ENCODE assay signal across 9 mouse cellular contexts in genomic region chr9:98497157-98497556, GRCm38 (mm10). TPM values are rescaled to one million over a fixed set of nuclear protein-coding genes. Genes with fewer than 3 reads are reported as not detected.
DNase-seq lines count a peak whose midpoint lies in the region; ATAC-seq lines count a peak whose summit lies in the region.
"Had no signal": no experiment of that assay in that cellular context is flagged by ENCODE, and none has a peak within 500 bp of the region (broad histone marks: within the 10 kb centered on the region; RNA-seq: fewer than 3 reads in every experiment).

No protein-coding gene starts in this region.

- 46% methylated on average over 7 of the region's 7 CpGs for WGBS in heart, embryonic 11.5 days (ENCODE audit: insufficient replicate concordance)
- WGBS in forebrain, embryonic 11.5 days, result 66% methylated on average over 7 of the region's 7 CpGs

- intact Hi-C loops in left cerebral cortex, postnatal 14 days (cut with DNase I), result no loop called here

- H3K27me3 ChIP-seq in heart, embryonic 11.5 days (ENCODE audit: control insufficient read depth, insufficient read depth, low read length), result no peaks in the 10 kb centered on the region
- no peaks in the 10 kb centered on the region for H3K27me3 ChIP-seq in forebrain, embryonic 11.5 days (ENCODE audit: control insufficient read depth, insufficient read depth, low read length)

- H3K4me2 ChIP-seq in heart, embryonic 11.5 days, result no peak overlapping the region
- no peak overlapping the region for H3K4me2 ChIP-seq in forebrain, embryonic 11.5 days (ENCODE audit: low read depth, low read length, severe bottlenecking)

- DNase-seq in heart, adult 11 months, result peak; percentile 96
- DNase-seq in embryo, embryonic 11 days, result peak; percentile 68
- DNase-seq in kidney, adult 11 months, result peak; percentile 49
- DNase-seq in mesoderm, embryonic 11.5 days (ENCODE audit: low read depth, low spot score), result peak; percentile 78
- DNase-seq in left cerebral cortex, postnatal 14 days (ENCODE audit: low spot score in 2 of 2), result no peak
- DNase-seq in right cerebral cortex, adult 2 months (ENCODE audit: low spot score in 2 of 2), result no peak
- no peak for DNase-seq in forebrain, embryonic 11.5 days (ENCODE audit: low spot score)

- H3K9ac ChIP-seq in heart, embryonic 11.5 days (ENCODE audit: low read depth, low read length), result no peak overlapping the region
- no peak overlapping the region for H3K9ac ChIP-seq in forebrain, embryonic 11.5 days (ENCODE audit: low read length)

- no peak overlapping the region for H3K27ac ChIP-seq in heart, embryonic 11.5 days (ENCODE audit: low read depth, low read length)
- H3K27ac ChIP-seq in forebrain, embryonic 11.5 days (ENCODE audit: low read depth, low read length), result no peak overlapping the region

- H3K36me3 ChIP-seq in heart, embryonic 11.5 days (ENCODE audit: control insufficient read depth, insufficient read depth, low read length), result no peaks in the 10 kb centered on the region
- H3K36me3 ChIP-seq in forebrain, embryonic 11.5 days (ENCODE audit: control insufficient read depth, insufficient read depth, low read length), result no peaks in the 10 kb centered on the region

- peaks cover 12% of the 10 kb centered on the region; the same call in 1 of the 2 replicates for H3K4me1 ChIP-seq in heart, embryonic 11.5 days (ENCODE audit: control insufficient read depth, insufficient read depth, low read length)
- no peaks in the 10 kb centered on the region for H3K4me1 ChIP-seq in forebrain, embryonic 11.5 days (replicated peaks; ENCODE audit: control insufficient read depth, insufficient read depth, low read length)

- H3K4me3 ChIP-seq in heart, embryonic 11.5 days (ENCODE audit: low read depth, low read length), result no peak overlapping the region
- H3K4me3 ChIP-seq in forebrain, embryonic 11.5 days (ENCODE audit: low read depth, low read length), result no peak overlapping the region

- no peak for ATAC-seq in heart, embryonic 11.5 days (replicated peaks; ENCODE audit: insufficient number of reproducible peaks, low FRiP score, low TSS enrichment)
- ATAC-seq in forebrain, embryonic 11.5 days (replicated peaks; ENCODE audit: low FRiP score), result no peak

- H3K9me3 ChIP-seq in heart, embryonic 11.5 days (replicated peaks; ENCODE audit: control insufficient read depth, low read length), result no peaks in the 10 kb centered on the region
- no peaks in the 10 kb centered on the region for H3K9me3 ChIP-seq in forebrain, embryonic 11.5 days (ENCODE audit: control insufficient read depth, low read length)

RNA-seq across cellular contexts. Expression of gene Rbp2, which starts 11.2 kb away (rescaled TPM):
- polyA plus RNA-seq in heart, embryonic 11.5 days (2014; fragmentation: Nextera tagmentation; extraction: Ambion mirVana), result 0.27 and 1.1 TPM in 2 replicates
- not detected for total RNA-seq in left cerebral cortex, postnatal 14 days (2021)
- polyA plus RNA-seq in forebrain, embryonic 11.5 days (2014; fragmentation: Nextera tagmentation; extraction: Ambion mirVana), result not detected in 2 replicates
- polyA plus RNA-seq: testis, adult 2 months had no signal

Comparison
In these comparisons a context has a peak if more than half of its experiments do, and no peak if none do; other contexts are left out.
1. DNase-seq: peak in heart, adult 11 months (single experiment), embryo, embryonic 11 days (single experiment), kidney, adult 11 months (single experiment) and mesoderm, embryonic 11.5 days (single experiment); none in left cerebral cortex, postnatal 14 days (0 of 2), right cerebral cortex, adult 2 months (0 of 2) and forebrain, embryonic 11.5 days (single experiment).